Mouse (Mus musculus) heart, embryonic 11.5 days (tissue): ENCODE results near the gene Slc12a6. TPM values are rescaled to one million over a fixed set of nuclear protein-coding genes. Genes with fewer than 3 reads are reported as not detected.

Experiments used
- ATAC-seq: fragments of 200-750 bp; cut with Nextera tagmentation; replicated peaks from 2 replicates; pipeline ENCODE4 v1.8.0; 2017; ENCODE audit warnings: moderate library complexity; ENCODE audit not compliant: insufficient number of reproducible peaks, low FRiP score, low TSS enrichment
- H3K27ac ChIP-seq: fragments of 300-500 bp; sonication (generic); 2 replicates; pipeline ENCODE4 v1.5.1; 2014; ENCODE audit warnings: mild to moderate bottlenecking, low read depth, low read length
- H3K27me3 ChIP-seq: fragments of 300-500 bp; sonication (generic); 2 replicates; pipeline ENCODE4 v1.6.1; 2014; ENCODE audit warnings: mild to moderate bottlenecking, low read length, mixed read lengths; ENCODE audit not compliant: control insufficient read depth, insufficient read depth
- H3K36me3 ChIP-seq: fragments of 300-500 bp; sonication (generic); 2 replicates; pipeline ENCODE4 v1.6.1; 2014; ENCODE audit warnings: mild to moderate bottlenecking, low read length, moderate library complexity, mixed read lengths; ENCODE audit not compliant: control insufficient read depth, insufficient read depth
- H3K4me1 ChIP-seq: fragments of 300-500 bp; sonication (generic); 2 replicates; pipeline ENCODE4 v1.6.1; 2014; ENCODE audit warnings: low read length; ENCODE audit not compliant: control insufficient read depth, insufficient read depth
- H3K4me2 ChIP-seq: fragments of 300-500 bp; sonication (generic); 2 replicates; pipeline ENCODE4 v1.6.1; 2014; ENCODE audit warnings: mild to moderate bottlenecking, moderate library complexity
- H3K4me3 ChIP-seq: fragments of 300-500 bp; sonication (generic); 2 replicates; pipeline ENCODE4 v1.5.1; 2014; ENCODE audit warnings: low read depth, low read length
- H3K9ac ChIP-seq: fragments of 300-500 bp; sonication (generic); 2 replicates; pipeline ENCODE4 v1.6.1; 2014; ENCODE audit warnings: mild to moderate bottlenecking, low read depth, low read length, moderate library complexity
- H3K9me3 ChIP-seq: fragments of 300-500 bp; sonication (generic); replicated peaks from 2 replicates; pipeline ENCODE4 v1.6.1; 2016; ENCODE audit warnings: low read length; ENCODE audit not compliant: control insufficient read depth
- WGBS: fragments of 180-500 bp; shearing (Covaris S2); extraction: QIAGEN DNeasy Blood & Tissue Kit; methylation state at CpG from one replicate; pipeline ENCODE4 v1.1.7; 2014; ENCODE audit not compliant: insufficient replicate concordance; 5-methylcytosine and 5-hydroxymethylcytosine counted together
- polyA plus RNA-seq: library from polyadenylated mRNA; unstranded; fragments of >200 nt; fragmentation: Nextera tagmentation; extraction: Ambion mirVana; gene quantifications from 2 replicates; pipeline ENCODE4 v1.2.1, GENCODE M21; 2014

Slc12a6 gene
- polyA plus RNA-seq, 1 experiment from 2014 or later: 12.8 TPM

- peak within 1 kb of the TSS; percentile 82 for H3K4me3 ChIP-seq
- H3K27me3 ChIP-seq: no peaks in the 10 kb centered on the region
- H3K9ac ChIP-seq: peak within 1 kb of the TSS; percentile 87
- H3K27ac ChIP-seq: peak within 1 kb of the TSS; percentile 89
- H3K9me3 ChIP-seq: no peaks in the 10 kb centered on the region
- H3K4me2 ChIP-seq: peak within 1 kb of the TSS; percentile 96
- WGBS: 1% methylated on average over 59 of the region's 94 CpGs
- peak; percentile 87 for ATAC-seq
- no peaks in the 10 kb centered on the region for H3K36me3 ChIP-seq
- 0 out of 2 replicates have a peak, but pooled peaks cover 6% of the 10 kb centered on the region for H3K4me1 ChIP-seq
These were observed 26.3 kb upstream of the Slc12a6 start, which contains the start of gene Lpcat4 for GRCm38 (mm10) chr2:112239212-112239934. Lpcat4 (plus strand) TSS chr2:112239468.

- Histone ChIP-seq H3K4me3 (peak overlapping the region; percentile 82), H3K36me3 (no peaks in the 10 kb centered on the region), H3K27ac (peak overlapping the region; percentile 89), H3K9me3 (no peaks in the 10 kb centered on the region), H3K9ac (peak overlapping the region; percentile 87), H3K27me3 (no peaks in the 10 kb centered on the region), H3K4me2 (peak overlapping the region; percentile 96), H3K4me1 (0 out of 2 replicates have a peak, but pooled peaks cover 6% of the 10 kb centered on the region)
- WGBS: 1% methylated on average over 23 of the region's 28 CpGs
- ATAC-seq: peak; percentile 37
These were observed 25.5 kb upstream of the Slc12a6 start for GRCm38 (mm10) chr2:112239935-112240721.

DNA sequence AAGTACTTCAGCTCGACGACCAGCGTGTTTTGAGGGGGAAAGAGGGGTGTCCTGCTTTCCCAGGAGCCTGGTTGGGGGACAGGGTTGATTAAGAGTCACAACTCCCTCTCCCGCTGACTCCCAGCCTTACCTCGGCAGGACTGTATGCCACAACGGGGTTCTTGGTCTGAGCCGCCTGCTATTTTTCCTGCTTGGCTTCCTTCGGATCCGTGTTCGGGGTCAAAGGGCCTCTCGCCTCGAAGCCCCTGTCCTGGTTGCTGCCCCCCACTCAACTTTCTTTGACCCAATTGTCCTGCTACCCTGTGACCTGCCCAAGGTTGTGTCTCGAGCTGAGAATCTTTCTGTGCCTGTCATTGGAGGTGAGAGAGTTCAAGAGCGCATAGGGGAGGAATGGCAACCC, 23.8 kb upstream of the Slc12a6 start:
- ATAC-seq: no peak
- H3K36me3 ChIP-seq: no peaks in the 10 kb centered on the region
- no peak overlapping the region for H3K9ac ChIP-seq
- whole genome bisulfite sequencing: 73% methylated on average over 14 of the region's 14 CpGs
- H3K27me3 ChIP-seq: no peaks in the 10 kb centered on the region
- no peaks in the 10 kb centered on the region for H3K9me3 ChIP-seq
- no peak overlapping the region for H3K4me3 ChIP-seq
- 0 out of 2 replicates have a peak, but pooled peaks cover 6% of the 10 kb centered on the region for H3K4me1 ChIP-seq
- H3K4me2 ChIP-seq: no peak overlapping the region
- H3K27ac ChIP-seq: no peak overlapping the region

DNA sequence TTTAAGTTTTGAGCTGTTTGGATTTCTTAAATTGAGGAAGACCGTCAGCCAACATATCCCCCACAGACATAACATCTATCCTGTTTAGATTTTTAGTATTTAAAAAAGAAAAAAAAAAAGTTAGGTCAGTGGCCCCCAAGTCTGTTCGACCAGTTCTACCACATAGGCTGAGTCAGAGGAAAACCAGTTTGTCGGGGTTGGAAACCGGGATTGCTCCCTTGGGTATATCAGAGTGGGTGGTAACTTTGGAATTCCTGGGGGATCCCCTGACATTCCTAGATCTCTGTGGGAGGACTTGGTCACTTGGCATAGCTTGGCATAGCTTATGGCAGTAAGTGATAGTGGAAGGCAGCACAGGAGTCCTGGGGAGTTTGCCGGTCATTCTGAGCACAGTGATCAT, 20.3 kb upstream of the Slc12a6 start:
- Histone ChIP-seq H3K9ac (no peak overlapping the region), H3K4me3 (no peak overlapping the region), H3K36me3 (no peaks in the 10 kb centered on the region), H3K9me3 (no peaks in the 10 kb centered on the region), H3K27me3 (no peaks in the 10 kb centered on the region), H3K27ac (no peak overlapping the region), H3K4me1 (0 out of 2 replicates have a peak, but pooled peaks cover 6% of the 10 kb centered on the region), H3K4me2 (no peak overlapping the region)
- 79% methylated on average over 5 of the region's 5 CpGs for WGBS
- ATAC-seq: no peak

GRCm38 (mm10) chr2:112246193-112246592, 19.4 kb upstream of the Slc12a6 start:
- Histone ChIP-seq H3K4me3 (no peak overlapping the region), H3K4me2 (no peak overlapping the region), H3K27me3 (no peaks in the 10 kb centered on the region), H3K9me3 (no peaks in the 10 kb centered on the region), H3K36me3 (no peaks in the 10 kb centered on the region), H3K9ac (no peak overlapping the region), H3K4me1 (no peaks in the 10 kb centered on the region), H3K27ac (no peak overlapping the region)
- 86% methylated on average over 6 of the region's 6 CpGs for WGBS
- ATAC-seq: no peak

GRCm38 (mm10) chr2:112247323-112247722, 18.3 kb upstream of the Slc12a6 start:
- 76% methylated on average over 10 of the region's 10 CpGs for WGBS
- H3K9me3 ChIP-seq: no peaks in the 10 kb centered on the region
- ATAC-seq: no peak
- no peaks in the 10 kb centered on the region for H3K4me1 ChIP-seq
- H3K27ac ChIP-seq: no peak overlapping the region
- H3K4me3 ChIP-seq: no peak overlapping the region
- H3K27me3 ChIP-seq: no peaks in the 10 kb centered on the region
- no peak overlapping the region for H3K9ac ChIP-seq
- no peaks in the 10 kb centered on the region for H3K36me3 ChIP-seq
- no peak overlapping the region for H3K4me2 ChIP-seq

DNA sequence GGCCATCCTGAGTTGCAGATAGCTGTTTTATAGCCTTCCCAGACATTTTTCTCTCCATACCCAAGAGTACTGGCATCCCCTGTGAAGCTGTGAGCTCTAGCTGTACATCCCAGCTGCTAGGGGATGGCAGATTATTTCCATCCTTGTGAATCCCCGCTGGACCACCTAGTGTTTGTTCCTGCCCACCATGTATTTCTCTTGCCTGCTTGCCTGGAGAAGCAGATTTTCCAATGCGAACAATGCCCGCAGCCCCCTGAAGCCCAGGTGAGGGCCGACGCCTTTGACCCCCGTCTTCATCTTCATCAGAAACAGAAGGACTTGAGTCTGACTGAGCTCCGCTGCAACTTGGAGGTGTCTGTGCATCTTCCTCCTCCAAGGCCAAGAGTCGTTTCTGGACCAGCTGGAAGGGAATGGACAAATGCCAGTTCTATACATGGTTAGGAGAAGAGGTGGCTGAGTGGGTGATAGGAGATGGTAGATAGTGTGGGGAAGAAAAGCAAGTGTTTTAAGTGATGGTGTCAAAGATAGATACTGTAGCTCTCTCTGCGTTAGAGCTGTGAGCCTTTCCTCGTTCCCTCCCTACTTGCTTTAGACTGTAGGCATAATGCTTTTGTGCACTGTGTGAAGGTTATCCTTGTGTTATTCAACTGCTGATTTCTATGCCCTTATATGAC, 15.7 kb upstream of the Slc12a6 start:
- no peaks in the 10 kb centered on the region for H3K9me3 ChIP-seq
- H3K36me3 ChIP-seq: no peaks in the 10 kb centered on the region
- H3K27me3 ChIP-seq: no peaks in the 10 kb centered on the region
- H3K4me3 ChIP-seq: no peak overlapping the region
- no peak overlapping the region for H3K27ac ChIP-seq
- no peak for ATAC-seq
- H3K4me2 ChIP-seq: no peak overlapping the region
- WGBS: 80% methylated on average over 10 of the region's 10 CpGs
- no peaks in the 10 kb centered on the region for H3K4me1 ChIP-seq
- H3K9ac ChIP-seq: no peak overlapping the region

GRCm38 (mm10) chr2:112254675-112255515, 10.7 kb upstream of the Slc12a6 start:
- Histone ChIP-seq H3K4me3 (no peak overlapping the region), H3K27me3 (no peaks in the 10 kb centered on the region), H3K27ac (no peak overlapping the region), H3K9me3 (no peaks in the 10 kb centered on the region), H3K4me1 (no peaks in the 10 kb centered on the region), H3K4me2 (no peak overlapping the region), H3K9ac (no peak overlapping the region), H3K36me3 (no peaks in the 10 kb centered on the region)
- no peak for ATAC-seq
- 75% methylated on average over 7 of the region's 7 CpGs for WGBS
